Mouse (Mus musculus): ENCODE results near the gene Sugp1. TPM values are rescaled to one million over a fixed set of nuclear protein-coding genes. Genes with fewer than 3 reads are reported as not detected.

The Sugp1 gene
- polyA plus RNA-seq, 1 experiment = 37.3 TPM

- no peaks in the 10 kb centered on the region for H3K9me3 ChIP-seq (replicated peaks; ENCODE audit: control insufficient read depth, insufficient read depth, low read length, poor library complexity, severe bottlenecking)
- no peak overlapping the region for H3K27ac ChIP-seq (ENCODE audit: insufficient read depth, low read length)
- no peak overlapping the region for H3K9ac ChIP-seq (ENCODE audit: low read depth, poor library complexity, severe bottlenecking)
- H3K4me1 ChIP-seq (ENCODE audit: control insufficient read depth, insufficient read depth, low read length) = no peaks in the 10 kb centered on the region
- H3K27me3 ChIP-seq (ENCODE audit: control insufficient read depth, insufficient read depth, low read length, poor library complexity, severe bottlenecking) = peaks cover 6% of the 10 kb centered on the region; the same call in 1 of the 2 replicates
- no peaks in the 10 kb centered on the region for H3K36me3 ChIP-seq (ENCODE audit: control insufficient read depth, insufficient read depth, low read length, poor library complexity, severe bottlenecking)
- no peak overlapping the region for H3K4me3 ChIP-seq (ENCODE audit: low read depth, low read length)
- TF ChIP-seq POLR2A (IDR thresholded peaks at IDR 0.05; ENCODE audit: insufficient read depth, low read length) = no peak
- TF ChIP-seq CTCF (IDR thresholded peaks at IDR 0.05; ENCODE audit: low read depth, low read length) = no peak
- TF ChIP-seq EP300 (IDR thresholded peaks at IDR 0.05; ENCODE audit: insufficient read depth, low read depth, low read length) = no peak
Observed at GRCm38 (mm10) chr8:70089296-70089960, 46.8 kb downstream of the Sugp1 start.

GRCm38 (mm10) chr8:70092786-70093185 lies 50.2 kb downstream of the Sugp1 start:
- Histone ChIP-seq H3K27ac (ENCODE audit: insufficient read depth, low read length) (peak overlapping the region; percentile 25; the same call in 1 of the 2 replicates), H3K9ac (ENCODE audit: low read depth, poor library complexity, severe bottlenecking) (peak overlapping the region; percentile 28; the same call in 1 of the 2 replicates), H3K9me3 (replicated peaks; ENCODE audit: control insufficient read depth, insufficient read depth, low read length, poor library complexity, severe bottlenecking) (no peaks in the 10 kb centered on the region), H3K27me3 (ENCODE audit: control insufficient read depth, insufficient read depth, low read length, poor library complexity, severe bottlenecking) (no peaks in the 10 kb centered on the region), H3K4me3 (ENCODE audit: low read depth, low read length) (no peak overlapping the region), H3K36me3 (ENCODE audit: control insufficient read depth, insufficient read depth, low read length, poor library complexity, severe bottlenecking) (no peaks in the 10 kb centered on the region), H3K4me1 (ENCODE audit: control insufficient read depth, insufficient read depth, low read length) (no peaks in the 10 kb centered on the region)
- TF ChIP-seq CTCF (IDR thresholded peaks at IDR 0.05; ENCODE audit: low read depth, low read length) (no peak), POLR2A (IDR thresholded peaks at IDR 0.05; ENCODE audit: insufficient read depth, low read length) (no peak), EP300 (IDR thresholded peaks at IDR 0.05; ENCODE audit: insufficient read depth, low read depth, low read length) (no peak)

- H3K4me1 ChIP-seq (ENCODE audit: control insufficient read depth, insufficient read depth, low read length) = peaks cover 2% of the 10 kb centered on the region
- no peaks in the 10 kb centered on the region for H3K36me3 ChIP-seq (ENCODE audit: control insufficient read depth, insufficient read depth, low read length, poor library complexity, severe bottlenecking)
- H3K27me3 ChIP-seq (ENCODE audit: control insufficient read depth, insufficient read depth, low read length, poor library complexity, severe bottlenecking) = no peaks in the 10 kb centered on the region
- H3K4me3 ChIP-seq (ENCODE audit: low read depth, low read length) = no peak overlapping the region
- H3K27ac ChIP-seq (ENCODE audit: insufficient read depth, low read length) = no peak overlapping the region
- H3K9me3 ChIP-seq (replicated peaks; ENCODE audit: control insufficient read depth, insufficient read depth, low read length, poor library complexity, severe bottlenecking) = no peaks in the 10 kb centered on the region
- TF ChIP-seq CTCF (IDR thresholded peaks at IDR 0.05; ENCODE audit: low read depth, low read length) (no peak), POLR2A (IDR thresholded peaks at IDR 0.05; ENCODE audit: insufficient read depth, low read length) (no peak), EP300 (IDR thresholded peaks at IDR 0.05; ENCODE audit: insufficient read depth, low read depth, low read length) (no peak)
- H3K9ac ChIP-seq (ENCODE audit: low read depth, poor library complexity, severe bottlenecking) = no peak overlapping the region
Observed at GRCm38 (mm10) chr8:70099276-70099675, 56.7 kb downstream of the Sugp1 start.

- H3K4me3 ChIP-seq (ENCODE audit: low read depth, low read length) = no peak overlapping the region
- H3K9ac ChIP-seq (ENCODE audit: low read depth, poor library complexity, severe bottlenecking) = no peak overlapping the region
- H3K36me3 ChIP-seq (ENCODE audit: control insufficient read depth, insufficient read depth, low read length, poor library complexity, severe bottlenecking) = no peaks in the 10 kb centered on the region
- H3K9me3 ChIP-seq (replicated peaks; ENCODE audit: control insufficient read depth, insufficient read depth, low read length, poor library complexity, severe bottlenecking) = no peaks in the 10 kb centered on the region
- no peak for TF ChIP-seq EP300 (IDR thresholded peaks at IDR 0.05; ENCODE audit: insufficient read depth, low read depth, low read length)
- TF ChIP-seq CTCF (IDR thresholded peaks at IDR 0.05; ENCODE audit: low read depth, low read length) = no peak
- TF ChIP-seq POLR2A (IDR thresholded peaks at IDR 0.05; ENCODE audit: insufficient read depth, low read length) = no peak
- H3K27me3 ChIP-seq (ENCODE audit: control insufficient read depth, insufficient read depth, low read length, poor library complexity, severe bottlenecking) = no peaks in the 10 kb centered on the region
- no peak overlapping the region for H3K27ac ChIP-seq (ENCODE audit: insufficient read depth, low read length)
- peaks cover 2% of the 10 kb centered on the region for H3K4me1 ChIP-seq (ENCODE audit: control insufficient read depth, insufficient read depth, low read length)
Observed at GRCm38 (mm10) chr8:70100241-70100640, 57.6 kb downstream of the Sugp1 start.

- no peak for TF ChIP-seq POLR2A (IDR thresholded peaks at IDR 0.05; ENCODE audit: insufficient read depth, low read length)
- peak; percentile 63; the same call in 1 of the 2 replicates for TF ChIP-seq EP300 (IDR thresholded peaks at IDR 0.05; ENCODE audit: insufficient read depth, low read depth, low read length)
- peak; percentile 95 for TF ChIP-seq CTCF (IDR thresholded peaks at IDR 0.05; ENCODE audit: low read depth, low read length)
- Histone ChIP-seq H3K27ac (ENCODE audit: insufficient read depth, low read length) (no peak overlapping the region), H3K9me3 (replicated peaks; ENCODE audit: control insufficient read depth, insufficient read depth, low read length, poor library complexity, severe bottlenecking) (no peaks in the 10 kb centered on the region), H3K9ac (ENCODE audit: low read depth, poor library complexity, severe bottlenecking) (no peak overlapping the region), H3K36me3 (ENCODE audit: control insufficient read depth, insufficient read depth, low read length, poor library complexity, severe bottlenecking) (no peaks in the 10 kb centered on the region), H3K27me3 (ENCODE audit: control insufficient read depth, insufficient read depth, low read length, poor library complexity, severe bottlenecking) (no peaks in the 10 kb centered on the region), H3K4me1 (ENCODE audit: control insufficient read depth, insufficient read depth, low read length) (peaks cover 2% of the 10 kb centered on the region), H3K4me3 (ENCODE audit: low read depth, low read length) (no peak overlapping the region)
Observed at GRCm38 (mm10) chr8:70104506-70104905, 61.9 kb downstream of the Sugp1 start.

GRCm38 (mm10) chr8:70104922-70105321 lies 62.3 kb downstream of the Sugp1 start:
- Histone ChIP-seq H3K4me1 (ENCODE audit: control insufficient read depth, insufficient read depth, low read length) (peaks cover 2% of the 10 kb centered on the region), H3K27me3 (ENCODE audit: control insufficient read depth, insufficient read depth, low read length, poor library complexity, severe bottlenecking) (no peaks in the 10 kb centered on the region), H3K9ac (ENCODE audit: low read depth, poor library complexity, severe bottlenecking) (no peak overlapping the region), H3K4me3 (ENCODE audit: low read depth, low read length) (no peak overlapping the region), H3K9me3 (replicated peaks; ENCODE audit: control insufficient read depth, insufficient read depth, low read length, poor library complexity, severe bottlenecking) (no peaks in the 10 kb centered on the region), H3K36me3 (ENCODE audit: control insufficient read depth, insufficient read depth, low read length, poor library complexity, severe bottlenecking) (no peaks in the 10 kb centered on the region), H3K27ac (ENCODE audit: insufficient read depth, low read length) (no peak overlapping the region)
- TF ChIP-seq EP300 (IDR thresholded peaks at IDR 0.05; ENCODE audit: insufficient read depth, low read depth, low read length) = no peak
